In genomic region chr11:100397600-100398389, GRCm38 (mm10) we compare ENCODE assay signal across 8 mouse cellular contexts. TPM values are rescaled to one million over a fixed set of nuclear protein-coding genes. Genes with fewer than 3 reads are reported as not detected.
DNase-seq lines count a peak whose midpoint lies in the region; ATAC-seq lines count a peak whose summit lies in the region.

Jup (minus strand) TSS chr11:100397763.

- ATAC-seq in intestine, embryonic 14.5 days (replicated peaks; ENCODE audit: low FRiP score, low TSS enrichment, low read depth), result peak; percentile 97

- H3K27ac ChIP-seq in intestine, embryonic 14.5 days (ENCODE audit: low read depth), result peak within 1 kb of the TSS; percentile 88

- WGBS in intestine, embryonic 14.5 days, result under 1% methylated on average over 37 of the region's 37 CpGs

- no peaks in the 10 kb centered on the region for H3K27me3 ChIP-seq in intestine, embryonic 14.5 days (replicated peaks; ENCODE audit: control insufficient read depth, insufficient read depth, low read length)

- H3K4me1 ChIP-seq in intestine, embryonic 14.5 days (replicated peaks; ENCODE audit: control insufficient read depth, insufficient read depth, low read length), result peaks cover 39% of the 10 kb centered on the region

- intact Hi-C loops in left cerebral cortex, postnatal 14 days (cut with DNase I), result no loop called here

- peak within 1 kb of the TSS; percentile 81 for H3K4me2 ChIP-seq in intestine, embryonic 14.5 days (ENCODE audit: low read length)

- DNase-seq in adrenal gland, adult 18-20 months (ENCODE audit: low spot score in 2 of 2), result peak; percentile 97
- peak; percentile 99 for DNase-seq in embryo, embryonic 11 days
- DNase-seq in gastrocnemius, postnatal 25 days, result peak; percentile 100
- DNase-seq in intestine, embryonic 14.5 days (ENCODE audit: low spot score), result peak; percentile 99
- DNase-seq in left cerebral cortex, postnatal 14 days (ENCODE audit: low spot score in 2 of 2), result peak; percentile 100
- DNase-seq in mesoderm, embryonic 11.5 days (ENCODE audit: low read depth, low spot score), result peak; percentile 99
- peak; percentile 100 for DNase-seq in right cerebral cortex, postnatal 36 days (ENCODE audit: low spot score in 2 of 2)
- peak; percentile 100 for DNase-seq in yolk sac, embryonic 10.5 days (ENCODE audit: low spot score)

- peak within 1 kb of the TSS; percentile 78 for H3K4me3 ChIP-seq in intestine, embryonic 14.5 days (ENCODE audit: low read depth, low read length)

- no peaks in the 10 kb centered on the region for H3K9me3 ChIP-seq in intestine, embryonic 14.5 days (ENCODE audit: control insufficient read depth, low read length)

- peak within 1 kb of the TSS; percentile 80 for H3K9ac ChIP-seq in intestine, embryonic 14.5 days (ENCODE audit: low read length)

- no peaks in the 10 kb centered on the region for H3K36me3 ChIP-seq in intestine, embryonic 14.5 days (ENCODE audit: control insufficient read depth, insufficient read depth, low read length)

RNA-seq across cellular contexts. Expression of gene Jup, which starts in this region (rescaled TPM):
- 10 to 100 TPM; 55.3 to 64.5 TPM for total RNA-seq in adrenal gland, adult 18-20 months (2021)
- 10 to 100 TPM; 72.0 to 79.8 TPM for total RNA-seq in gastrocnemius, postnatal 25 days (2021)
- 93.4 and 106 TPM in 2 replicates for polyA plus RNA-seq in intestine, embryonic 14.5 days (2014; fragmentation: Nextera tagmentation; extraction: Ambion mirVana)
- total RNA-seq in left cerebral cortex, postnatal 14 days (2021), result 10 to 100 TPM; 38.1 to 49.8 TPM

Comparison
In these comparisons a context has a peak if more than half of its experiments do, and no peak if none do; other contexts are left out.
1. Peak in every context shown above with its lines: DNase-seq, ATAC-seq, H3K4me3 ChIP-seq and H3K27ac ChIP-seq.